Mouse (Mus musculus) adrenal gland, postnatal 36 days (tissue): ENCODE measurements at regions not wholly inside any gene's neighbourhood (a gene's known extent, or its start where the extent isn't known, plus 50 kb on each side); places are given as distances from the start of the nearest gene placed in this dataset.

Experiments used
- DNase-seq, 2 experiments: peaks; one replicate each; pipeline ENCODE4 v3.0.0; 2021; ENCODE audit warnings: mixed read lengths in 1 of 2

- DNase-seq: no peak
Measured at GRCm38 (mm10) chr5:74769023-74769422, 66.3 kb upstream of the Lnx1 start.

DNA sequence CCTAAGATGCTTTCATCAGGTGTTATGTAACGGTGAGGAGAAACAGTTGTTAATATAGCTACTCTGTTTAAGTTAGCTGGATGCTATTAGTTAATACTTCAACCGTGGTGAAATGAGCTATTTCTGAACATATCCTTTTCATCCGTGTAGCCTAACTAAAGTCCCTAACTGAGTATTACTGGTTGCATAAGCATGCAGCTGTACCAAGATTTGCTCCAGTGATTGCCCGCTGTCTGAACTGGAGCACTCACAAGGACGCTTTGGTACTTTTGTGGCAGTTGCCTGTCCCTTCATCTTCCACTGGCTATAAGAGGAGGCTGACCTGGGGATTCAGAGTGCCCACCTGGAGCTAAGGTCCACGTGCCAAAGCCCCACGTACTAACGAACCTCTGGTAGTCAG, 65.3 kb upstream of the Lnx1 start:
- no peak for DNase-seq

- DNase-seq: no peak
Measured at GRCm38 (mm10) chr5:74766211-74766610, 63.5 kb upstream of the Lnx1 start.

GRCm38 (mm10) chr5:74765061-74765767, 62.5 kb upstream of the Lnx1 start:
- no peak for DNase-seq

GRCm38 (mm10) chr5:74757557-74757956, 54.8 kb upstream of the Lnx1 start:
- DNase-seq: no peak

- no peak for DNase-seq
Measured at GRCm38 (mm10) chr5:74752961-74753360, 50.2 kb upstream of the Lnx1 start.
